Mouse (Mus musculus): ENCODE measurements around the gene Pcnp.

GRCm38 (mm10) chr16:56014076-56014475 is 15.5 kb downstream of the Pcnp start:
- no peak for TF ChIP-seq MAFK (IDR thresholded peaks at IDR 0.05; ENCODE audit: insufficient replicate concordance, low read length)
- TF ChIP-seq ELF1 (IDR thresholded peaks at IDR 0.05; ENCODE audit: low read depth, low read length) = no peak
- TF ChIP-seq POLR2AphosphoS2 (IDR thresholded peaks at IDR 0.05; ENCODE audit: low read depth, low read length) = peak; percentile 93
- TF ChIP-seq TCF12 (IDR thresholded peaks at IDR 0.05; ENCODE audit: low read depth, low read length) = no peak
- no peak for TF ChIP-seq ETS1 (conservative IDR thresholded peaks at IDR 0.05; ENCODE audit: low read depth, low read length)
- no peak for TF ChIP-seq CTCF (conservative IDR thresholded peaks at IDR 0.05 in 1 of 2, IDR thresholded peaks at IDR 0.05 in 1 of 2; ENCODE audit: low read depth in 2 of 2, low read length in 2 of 2)
